Mouse (Mus musculus) embryonic facial prominence, embryonic 14.5 days (tissue): ENCODE data around the gene Alg9. TPM values are rescaled to one million over a fixed set of nuclear protein-coding genes. Genes with fewer than 3 reads are reported as not detected.

Experiments used
- ATAC-seq: fragments of 200-750 bp; cut with Nextera tagmentation; 2 replicates; pipeline ENCODE4 v1.8.0; 2017; ENCODE audit warnings: low read depth, moderate number of reproducible peaks, moderate TSS enrichment
- DNase-seq: peaks from one replicate; pipeline ENCODE4 v3.0.0-alpha.2; 2015; ENCODE audit warnings: low spot score
- H3K27ac ChIP-seq: fragments of 300-500 bp; sonication (generic); replicated peaks from 2 replicates; pipeline ENCODE4 v1.5.1; 2014; ENCODE audit warnings: low read depth, mild to moderate bottlenecking, low read length, moderate library complexity
- H3K27me3 ChIP-seq: fragments of 300-500 bp; sonication (generic); replicated peaks from 2 replicates; pipeline ENCODE4 v1.6.1; 2014; ENCODE audit warnings: low read length; ENCODE audit not compliant: control insufficient read depth, insufficient read depth
- H3K36me3 ChIP-seq: fragments of 300-500 bp; sonication (generic); 2 replicates; pipeline ENCODE4 v1.6.1; 2014; ENCODE audit warnings: low read length, mixed read lengths; ENCODE audit not compliant: control insufficient read depth, insufficient read depth
- H3K4me1 ChIP-seq: fragments of 300-500 bp; sonication (generic); 2 replicates; pipeline ENCODE4 v1.6.1; 2014; ENCODE audit warnings: antibody characterized with exemption, low read length; ENCODE audit not compliant: control insufficient read depth, insufficient read depth
- H3K4me2 ChIP-seq: fragments of 300-500 bp; sonication (generic); 2 replicates; pipeline ENCODE4 v1.6.1; 2014; ENCODE audit warnings: low read depth, mild to moderate bottlenecking, low read length, moderate library complexity, mixed read lengths
- H3K4me3 ChIP-seq: fragments of 300-500 bp; sonication (generic); 2 replicates; pipeline ENCODE4 v1.5.1; 2014; ENCODE audit warnings: low read depth, mild to moderate bottlenecking, low read length
- H3K9ac ChIP-seq: fragments of 300-500 bp; sonication (generic); 2 replicates; pipeline ENCODE4 v1.6.1; 2014; ENCODE audit warnings: low read depth, mild to moderate bottlenecking, low read length, moderate library complexity, mixed read lengths
- H3K9me3 ChIP-seq: fragments of 300-500 bp; sonication (generic); 2 replicates; pipeline ENCODE4 v1.6.1; 2016; ENCODE audit warnings: low read length; ENCODE audit not compliant: control insufficient read depth
- WGBS: fragments of 180-500 bp; shearing (Covaris S2); extraction: QIAGEN DNeasy Blood & Tissue Kit; methylation state at CpG from one replicate; pipeline ENCODE4 v1.1.7; 2014; 5-methylcytosine and 5-hydroxymethylcytosine counted together
- polyA plus RNA-seq: library from polyadenylated mRNA; unstranded; fragments of >200 nt; fragmentation: Nextera tagmentation; extraction: Ambion mirVana; gene quantifications from 2 replicates; pipeline ENCODE4 v1.2.1, GENCODE M21; 2014

The Alg9 gene
- polyA plus RNA-seq, 1 experiment from 2014 or later: 35.7 TPM

- peaks cover 16% of the 10 kb centered on the region for H3K36me3 ChIP-seq
- ATAC-seq: no peak
- peaks cover 14% of the 10 kb centered on the region for H3K4me1 ChIP-seq
- DNase-seq: no peak
- no peak overlapping the region for H3K9ac ChIP-seq
- WGBS: 90% methylated on average over 5 of the region's 5 CpGs
- H3K27me3 ChIP-seq: no peaks in the 10 kb centered on the region
- H3K4me3 ChIP-seq: no peak overlapping the region
- no peaks in the 10 kb centered on the region for H3K9me3 ChIP-seq
- H3K4me2 ChIP-seq: no peak overlapping the region
- H3K27ac ChIP-seq: no peak overlapping the region
These were observed 80.4 kb downstream of the Alg9 start for GRCm38 (mm10) chr9:50855133-50855766.

- DNase-seq (no peak), ATAC-seq (no peak)
- H3K4me1 ChIP-seq: peaks cover 10% of the 10 kb centered on the region
- H3K27ac ChIP-seq: peak overlapping the region; percentile 85
- H3K27me3 ChIP-seq: no peaks in the 10 kb centered on the region
- 65% methylated on average over 5 of the region's 5 CpGs for WGBS
- H3K36me3 ChIP-seq: peaks cover 21% of the 10 kb centered on the region
- H3K4me2 ChIP-seq: peak overlapping the region; percentile 73
- H3K4me3 ChIP-seq: peak overlapping the region; percentile 82
- no peaks in the 10 kb centered on the region for H3K9me3 ChIP-seq
- H3K9ac ChIP-seq: peak overlapping the region; percentile 83
These were observed 81.0 kb downstream of the Alg9 start for GRCm38 (mm10) chr9:50855780-50856179.

- Histone ChIP-seq H3K4me2 (peak overlapping the region; percentile 73), H3K27me3 (no peaks in the 10 kb centered on the region), H3K9ac (peak overlapping the region; percentile 83), H3K27ac (peak overlapping the region; percentile 85), H3K9me3 (no peaks in the 10 kb centered on the region), H3K4me3 (peak overlapping the region; percentile 82), H3K4me1 (peaks cover 6% of the 10 kb centered on the region), H3K36me3 (peaks cover 28% of the 10 kb centered on the region)
- ATAC-seq (peak; percentile 92), DNase-seq (peak; percentile 93)
- WGBS: under 1% methylated on average over 43 of the region's 45 CpGs
These were observed 81.7 kb downstream of the Alg9 start for GRCm38 (mm10) chr9:50856341-50857081.

GRCm38 (mm10) chr9:50857082-50857641 lies 82.3 kb downstream of the Alg9 start:
- peak; percentile 65 for ATAC-seq
- Histone ChIP-seq H3K36me3 (peaks cover 35% of the 10 kb centered on the region), H3K4me1 (peaks cover 6% of the 10 kb centered on the region), H3K9me3 (no peaks in the 10 kb centered on the region), H3K4me2 (peak overlapping the region; percentile 73), H3K27me3 (no peaks in the 10 kb centered on the region), H3K9ac (peak overlapping the region; percentile 83), H3K4me3 (peak overlapping the region; percentile 82), H3K27ac (peak overlapping the region; percentile 85)
- DNase-seq: peak; percentile 16
- WGBS: 1% methylated on average over 21 of the region's 46 CpGs

- Histone ChIP-seq H3K9ac (no peak overlapping the region), H3K4me3 (no peak overlapping the region), H3K4me1 (peaks cover 6% of the 10 kb centered on the region), H3K36me3 (peaks cover 50% of the 10 kb centered on the region), H3K4me2 (no peak overlapping the region), H3K27ac (no peak overlapping the region), H3K9me3 (no peaks in the 10 kb centered on the region), H3K27me3 (no peaks in the 10 kb centered on the region)
- whole genome bisulfite sequencing: 90% methylated on average over 6 of the region's 6 CpGs
- no peak for ATAC-seq
- DNase-seq: no peak
These were observed 83.9 kb downstream of the Alg9 start for GRCm38 (mm10) chr9:50858681-50859080.

- peaks cover 6% of the 10 kb centered on the region for H3K4me1 ChIP-seq
- H3K9ac ChIP-seq: no peak overlapping the region
- ATAC-seq: no peak
- no peaks in the 10 kb centered on the region for H3K27me3 ChIP-seq
- 91% methylated on average over 18 of the region's 18 CpGs for WGBS
- H3K36me3 ChIP-seq: peaks cover 73% of the 10 kb centered on the region
- no peak for DNase-seq
- H3K4me3 ChIP-seq: no peak overlapping the region
- H3K27ac ChIP-seq: no peak overlapping the region
- no peak overlapping the region for H3K4me2 ChIP-seq
- no peaks in the 10 kb centered on the region for H3K9me3 ChIP-seq
These were observed 86.5 kb downstream of the Alg9 start for GRCm38 (mm10) chr9:50861119-50861839.

GRCm38 (mm10) chr9:50863824-50864223 lies 89.0 kb downstream of the Alg9 start:
- H3K4me2 ChIP-seq: no peak overlapping the region
- DNase-seq (no peak), ATAC-seq (no peak)
- H3K27me3 ChIP-seq: no peaks in the 10 kb centered on the region
- H3K9ac ChIP-seq: no peak overlapping the region
- H3K4me1 ChIP-seq: no peaks in the 10 kb centered on the region
- H3K27ac ChIP-seq: no peak overlapping the region
- WGBS: 84% methylated on average over 4 of the region's 4 CpGs
- H3K36me3 ChIP-seq: peaks cover 97% of the 10 kb centered on the region
- no peaks in the 10 kb centered on the region for H3K9me3 ChIP-seq
- no peak overlapping the region for H3K4me3 ChIP-seq

- Histone ChIP-seq H3K4me1 (no peaks in the 10 kb centered on the region), H3K9me3 (no peaks in the 10 kb centered on the region), H3K9ac (no peak overlapping the region), H3K27ac (no peak overlapping the region), H3K4me3 (no peak overlapping the region), H3K27me3 (no peaks in the 10 kb centered on the region), H3K4me2 (no peak overlapping the region), H3K36me3 (peaks cover 93% of the 10 kb centered on the region)
- 82% methylated on average over 5 of the region's 5 CpGs for WGBS
- no peak for DNase-seq
- ATAC-seq: no peak
These were observed 90.1 kb downstream of the Alg9 start for GRCm38 (mm10) chr9:50864877-50865276.
